Mouse (Mus musculus) gastrocnemius, postnatal 14 days (tissue): ENCODE results near the gene Ninj2. TPM values are rescaled to one million over a fixed set of nuclear protein-coding genes. Genes with fewer than 3 reads are reported as not detected.
A peak's percentile ranks its signal among the peaks of the same experiment; 100 is the strongest.

Experiments
- DNase-seq: peaks from one replicate; pipeline ENCODE4 v3.0.0; 2021; ENCODE audit warnings: mixed read lengths
- intact Hi-C: fragments of 180-260 bp; cut with DNase I; formaldehyde crosslinking; loops from one replicate; pipeline ENCODE4 v1.15.1; 2025; ENCODE audit warnings: low total_unique reads
- total RNA-seq, 2 experiments: library from RNA; stranded (reverse); gene quantifications; 2 replicates each; pipeline ENCODE4 v1.2.3; 2021

Ninj2 gene
- total RNA-seq, 2 experiments from 2014 or later, result not detected

GRCm38 (mm10) chr6:120159133-120159901 is 66.2 kb downstream of the Ninj2 start:
- intact Hi-C loops, result loop anchor here (5.0 kb wide), 1 partner anchor 52 kb away; no protein-coding TSS in a partner anchor
- peak; percentile 31 for DNase-seq

GRCm38 (mm10) chr6:120162928-120163327 is 69.8 kb downstream of the Ninj2 start:
- DNase-seq, result no peak

GRCm38 (mm10) chr6:120164765-120165164 is 71.6 kb downstream of the Ninj2 start:
- intact Hi-C loops, result no loop called here
- DNase-seq, result no peak

More at GRCm38 (mm10) chr6:120162928-120163327, 69.8 kb downstream of the Ninj2 start:
- intact Hi-C loops, result no loop called here

GRCm38 (mm10) chr6:120167574-120167973 is 74.4 kb downstream of the Ninj2 start:
- no peak for DNase-seq
- intact Hi-C loops, result no loop called here

GRCm38 (mm10) chr6:120172294-120173017 is 79.3 kb downstream of the Ninj2 start:
- DNase-seq, result no peak
- intact Hi-C loops, result no loop called here

- DNase-seq, result no peak
- intact Hi-C loops, result no loop called here
Measured at GRCm38 (mm10) chr6:120174028-120174601, 81.0 kb downstream of the Ninj2 start.

- DNase-seq, result no peak
- intact Hi-C loops, result no loop called here
Measured at GRCm38 (mm10) chr6:120174602-120175115, 81.5 kb downstream of the Ninj2 start.

- no peak for DNase-seq
- intact Hi-C loops, result no loop called here
Measured at GRCm38 (mm10) chr6:120175650-120176049, 82.5 kb downstream of the Ninj2 start.

- intact Hi-C loops, result no loop called here
- no peak for DNase-seq
Measured at GRCm38 (mm10) chr6:120179044-120179755, 86.0 kb downstream of the Ninj2 start.

GRCm38 (mm10) chr6:120179756-120180206 is 86.6 kb downstream of the Ninj2 start:
- no peak for DNase-seq
- intact Hi-C loops, result no loop called here

- DNase-seq, result no peak
- intact Hi-C loops, result no loop called here
Measured at GRCm38 (mm10) chr6:120180492-120180891, 87.3 kb downstream of the Ninj2 start.

- intact Hi-C loops, result no loop called here
- DNase-seq, result peak; percentile 65
Measured at GRCm38 (mm10) chr6:120182160-120182559, 89.0 kb downstream of the Ninj2 start.

- no peak for DNase-seq
- intact Hi-C loops, result no loop called here
Measured at GRCm38 (mm10) chr6:120183771-120184170, 90.6 kb downstream of the Ninj2 start.

- no peak for DNase-seq
- intact Hi-C loops, result no loop called here
Measured at GRCm38 (mm10) chr6:120185012-120185730, 92.0 kb downstream of the Ninj2 start.

GRCm38 (mm10) chr6:120185756-120186155 is 92.6 kb downstream of the Ninj2 start:
- DNase-seq, result no peak
- intact Hi-C loops, result no loop called here

GRCm38 (mm10) chr6:120186594-120186993 is 93.4 kb downstream of the Ninj2 start:
- intact Hi-C loops, result no loop called here
- DNase-seq, result no peak

GRCm38 (mm10) chr6:120187587-120188176 is 94.5 kb downstream of the Ninj2 start:
- intact Hi-C loops, result no loop called here
- DNase-seq, result peak; percentile 37

GRCm38 (mm10) chr6:120188376-120189235 is 95.5 kb downstream of the Ninj2 start:
- peak; percentile 40 for DNase-seq
- intact Hi-C loops, result no loop called here
